Mouse (Mus musculus) MEL (cell line): ENCODE results near the gene Prkcz. TPM values are rescaled to one million over a fixed set of nuclear protein-coding genes. Genes with fewer than 3 reads are reported as not detected.

Experiments used
- DNase-seq: peaks from one replicate; pipeline ENCODE4 v3.0.0; 2011; ENCODE audit warnings: low read depth, low spot score
- H3K27ac ChIP-seq: 2 replicates; pipeline ENCODE4 v1.5.1; 2012; ENCODE audit warnings: low read depth, mild to moderate bottlenecking, control low read depth, low read length, moderate library complexity; ENCODE audit not compliant: control insufficient read depth
- H3K27me3 ChIP-seq, 2 experiments: fragments of 150-350 bp in 1 of 2; sonication (generic) in 1 of 2; 2 replicates each; pipeline ENCODE4 v1.6.1; 2012; ENCODE audit warnings: low read length in 2 of 2, mild to moderate bottlenecking in 2 of 2, improper control_type of control experiment in 1 of 2, moderate library complexity in 1 of 2; ENCODE audit not compliant: insufficient read depth in 2 of 2, control insufficient read depth in 1 of 2
- H3K36me3 ChIP-seq, 2 experiments: 2 replicates each; pipeline ENCODE4 v1.6.1; 2012 to 2014; ENCODE audit warnings: low read length in 2 of 2, improper control_type of control experiment in 1 of 2, inconsistent platforms in 1 of 2, mild to moderate bottlenecking in 1 of 2; ENCODE audit not compliant: insufficient read depth in 2 of 2, control insufficient read depth in 1 of 2
- H3K4me1 ChIP-seq, 2 experiments: fragments of 150-350 bp in 1 of 2; sonication (generic) in 1 of 2; 2 replicates each; pipeline ENCODE4 v1.6.1; 2012; ENCODE audit warnings: low read length in 2 of 2, improper control_type of control experiment in 1 of 2, mild to moderate bottlenecking in 1 of 2; ENCODE audit not compliant: insufficient read depth in 2 of 2, control insufficient read depth in 1 of 2
- H3K4me3 ChIP-seq, 2 experiments: fragments of 150-350 bp in 1 of 2; sonication (generic) in 1 of 2; 2 replicates each; pipeline ENCODE4 v1.5.1; 2012; ENCODE audit warnings: low read depth in 2 of 2, low read length in 2 of 2, mild to moderate bottlenecking in 2 of 2, moderate library complexity in 2 of 2, control low read depth in 1 of 2, improper control_type of control experiment in 1 of 2; ENCODE audit not compliant: control insufficient read depth in 1 of 2, insufficient read depth in 1 of 2
- H3K79me2 ChIP-seq: 2 replicates; pipeline ENCODE4 v1.6.1; 2012; ENCODE audit warnings: mild to moderate bottlenecking, low read length, moderate library complexity; ENCODE audit not compliant: control insufficient read depth, poor library complexity, insufficient read depth
- H3K9ac ChIP-seq: 2 replicates; pipeline ENCODE4 v1.6.1; 2012; ENCODE audit warnings: low read depth, mild to moderate bottlenecking, control low read depth, low read length, moderate library complexity; ENCODE audit not compliant: control insufficient read depth, poor library complexity, severe bottlenecking
- H3K9me3 ChIP-seq: fragments of 150-350 bp; sonication (generic); replicated peaks from 2 replicates; pipeline ENCODE4 v1.6.1; 2012; ENCODE audit warnings: mild to moderate bottlenecking, low read length, improper control_type of control experiment, moderate library complexity; ENCODE audit not compliant: insufficient read depth
- BHLHE40 ChIP-seq: IDR thresholded peaks from 2 replicates; pipeline ENCODE4 v1.6.1; 2012; ENCODE audit warnings: low read depth, mild to moderate bottlenecking, inconsistent platforms, low read length, improper control_type of control experiment, borderline replicate concordance
- CHD1 ChIP-seq: IDR thresholded peaks from 2 replicates; pipeline ENCODE4 v1.6.1; 2012; ENCODE audit warnings: low read depth, mild to moderate bottlenecking, inconsistent platforms, low read length, improper control_type of control experiment
- CHD2 ChIP-seq: IDR thresholded peaks from 2 replicates; pipeline ENCODE4 v1.6.1; 2011; ENCODE audit warnings: low read length, improper control_type of control experiment
- ELF1 ChIP-seq: IDR thresholded peaks from 2 replicates; pipeline ENCODE4 v1.6.1; 2014; ENCODE audit warnings: low read depth, mild to moderate bottlenecking, inconsistent platforms, low read length, improper control_type of control experiment, moderate library complexity
- EP300 ChIP-seq, 2 experiments: IDR thresholded peaks; 2 replicates each; pipeline ENCODE4 v1.6.1; 2011; ENCODE audit warnings: improper control_type of control experiment in 2 of 2, low read length in 2 of 2, low read depth in 1 of 2, mild to moderate bottlenecking in 1 of 2
- GABPA ChIP-seq: IDR thresholded peaks from 2 replicates; pipeline ENCODE4 v1.6.1; 2012; ENCODE audit warnings: low read depth, mild to moderate bottlenecking, inconsistent platforms, low read length, improper control_type of control experiment, moderate library complexity
- HCFC1 ChIP-seq: IDR thresholded peaks from 2 replicates; pipeline ENCODE4 v1.6.1; 2012; ENCODE audit warnings: low read depth, mild to moderate bottlenecking, inconsistent platforms, low read length, improper control_type of control experiment, moderate library complexity
- KAT2A ChIP-seq: conservative IDR thresholded peaks from 2 replicates; pipeline ENCODE4 v1.6.1; 2012; ENCODE audit warnings: low read depth, low read length, improper control_type of control experiment, inconsistent platforms
- MAFK ChIP-seq: IDR thresholded peaks from 2 replicates; pipeline ENCODE4 v1.6.1; 2011; ENCODE audit warnings: low read depth, mild to moderate bottlenecking, low read length, improper control_type of control experiment, borderline replicate concordance
- MAZ ChIP-seq: IDR thresholded peaks from 2 replicates; pipeline ENCODE4 v1.6.1; 2012; ENCODE audit warnings: low read depth, mild to moderate bottlenecking, inconsistent platforms, low read length, improper control_type of control experiment
- MEF2A ChIP-seq: IDR thresholded peaks from 2 replicates; pipeline ENCODE4 v1.6.1; 2014; ENCODE audit warnings: low read depth, mild to moderate bottlenecking, inconsistent platforms, low read length, improper control_type of control experiment; ENCODE audit not compliant: poor library complexity, insufficient replicate concordance, severe bottlenecking; ENCODE audit errors: extremely low read depth
- MYB ChIP-seq: IDR thresholded peaks from 2 replicates; pipeline ENCODE4 v1.6.1; 2011; ENCODE audit warnings: mild to moderate bottlenecking, low read depth, low read length, improper control_type of control experiment
- NELFE ChIP-seq: IDR thresholded peaks from 2 replicates; pipeline ENCODE4 v1.6.1; 2011; ENCODE audit warnings: low read depth, low read length, improper control_type of control experiment
- POLR2A ChIP-seq, 2 experiments: IDR thresholded peaks; 2 replicates each; pipeline ENCODE4 v1.6.1; 2011 to 2012; ENCODE audit warnings: low read length in 2 of 2, mild to moderate bottlenecking in 2 of 2, control low read depth in 1 of 2, improper control_type of control experiment in 1 of 2, low read depth in 1 of 2, moderate library complexity in 1 of 2; ENCODE audit not compliant: control insufficient read depth in 1 of 2, insufficient read depth in 1 of 2, poor library complexity in 1 of 2
- POLR2AphosphoS2 ChIP-seq: IDR thresholded peaks from 2 replicates; pipeline ENCODE4 v1.6.1; 2011; ENCODE audit warnings: low read length, improper control_type of control experiment
- POLR2AphosphoS5 ChIP-seq: IDR thresholded peaks from 2 replicates; pipeline ENCODE4 v1.6.1; 2012; ENCODE audit warnings: low read depth, borderline replicate concordance, mild to moderate bottlenecking, inconsistent platforms, low read length, moderate library complexity, mixed read lengths
- RAD21 ChIP-seq: IDR thresholded peaks from 2 replicates; pipeline ENCODE4 v1.6.1; 2011; ENCODE audit warnings: mild to moderate bottlenecking, low read depth, low read length, improper control_type of control experiment
- SIN3A ChIP-seq: IDR thresholded peaks from 2 replicates; pipeline ENCODE4 v1.6.1; 2012; ENCODE audit warnings: low read length, improper control_type of control experiment, inconsistent platforms
- TAL1 ChIP-seq: IDR thresholded peaks from 2 replicates; pipeline ENCODE4 v1.6.1; 2012; ENCODE audit warnings: mild to moderate bottlenecking, inconsistent platforms, low read length, moderate library complexity, mixed read lengths
- TCF12 ChIP-seq: IDR thresholded peaks from 2 replicates; pipeline ENCODE4 v1.6.1; 2014; ENCODE audit warnings: low read depth, mild to moderate bottlenecking, inconsistent platforms, low read length, improper control_type of control experiment, moderate library complexity
- UBTF ChIP-seq: IDR thresholded peaks from 2 replicates; pipeline ENCODE4 v1.6.1; 2012; ENCODE audit warnings: low read depth, mild to moderate bottlenecking, inconsistent platforms, low read length, improper control_type of control experiment, moderate library complexity, borderline replicate concordance; ENCODE audit not compliant: insufficient read depth
- USF1 ChIP-seq: IDR thresholded peaks from 2 replicates; pipeline ENCODE4 v1.6.1; 2014; ENCODE audit warnings: low read depth, mild to moderate bottlenecking, inconsistent platforms, low read length, improper control_type of control experiment, moderate library complexity
- USF2 ChIP-seq, 2 experiments: IDR thresholded peaks; 2 replicates each; pipeline ENCODE4 v1.6.1; 2011 to 2012; ENCODE audit warnings: improper control_type of control experiment in 2 of 2, low read length in 2 of 2, borderline replicate concordance in 1 of 2, inconsistent platforms in 1 of 2, low read depth in 1 of 2, mild to moderate bottlenecking in 1 of 2; ENCODE audit not compliant: insufficient read depth in 1 of 2
- ZKSCAN1 ChIP-seq: IDR thresholded peaks from 2 replicates; pipeline ENCODE4 v1.6.1; 2012; ENCODE audit warnings: low read depth, mild to moderate bottlenecking, inconsistent platforms, low read length, improper control_type of control experiment, moderate library complexity
- ZMIZ1 ChIP-seq: IDR thresholded peaks from 2 replicates; pipeline ENCODE4 v1.6.1; 2012; ENCODE audit warnings: low read depth, mild to moderate bottlenecking, inconsistent platforms, low read length, improper control_type of control experiment, moderate library complexity
- ZNF384 ChIP-seq: IDR thresholded peaks from 2 replicates; pipeline ENCODE4 v1.6.1; 2012; ENCODE audit warnings: low read depth, mild to moderate bottlenecking, inconsistent platforms, low read length, improper control_type of control experiment
- polyA plus RNA-seq, 2 experiments: library from polyadenylated mRNA; stranded (reverse) in 1 of 2; unstranded in 1 of 2; fragments of >175 nt in 1 of 2; fragments of >200 nt in 1 of 2; gene quantifications; 2 replicates each; pipeline versions ENCODE4 v1.2.1 to v1.2.4; 2012; ENCODE audit warnings: low replicate concordance in 2 of 2, low read depth in 1 of 2; ENCODE audit not compliant: insufficient read length in 2 of 2, insufficient read depth in 1 of 2, missing spikeins in 1 of 2
- total RNA-seq: library from RNA; depleted of rRNA; stranded (reverse); fragments of 300-350 nt; gene quantifications from 2 replicates; pipeline ENCODE4 v1.2.3, GENCODE M21; 2012

Gene Prkcz
- total and polyA plus RNA-seq, 3 experiments, result 0.12 to 0.92 TPM; not detected in 1

DNA sequence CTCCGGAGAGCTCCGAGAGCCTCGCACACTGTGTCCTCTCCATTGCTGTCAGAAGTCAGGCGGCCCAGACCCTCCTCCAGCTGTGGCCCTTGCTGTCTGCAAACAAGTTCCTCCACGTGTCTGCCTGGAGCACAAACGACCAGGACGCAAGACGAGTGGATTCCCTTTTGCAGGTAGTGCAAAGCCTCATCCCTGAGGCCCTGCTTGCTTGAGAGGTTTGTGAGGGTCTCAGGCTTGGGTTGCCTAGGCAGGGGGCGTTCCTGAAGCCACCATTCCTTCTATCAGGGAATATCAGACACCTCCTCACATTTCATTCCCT is 37.0 kb upstream of the Prkcz start:
- Histone ChIP-seq H3K4me1 (no peaks in the 10 kb centered on the region), H3K36me3 (no peaks in the 10 kb centered on the region), H3K27ac (no peak overlapping the region), H3K9ac (no peak overlapping the region), H3K9me3 (no peaks in the 10 kb centered on the region), H3K79me2 (no peaks in the 10 kb centered on the region), H3K4me3 (no peak overlapping the region), H3K27me3 (peaks cover 0 to 2% of the 10 kb centered on the region in 2 experiments; a peak in 1 of 4 replicates)
- TF ChIP-seq ZNF384, result no peak
- no peak for TF ChIP-seq POLR2AphosphoS5
- no peak for TF ChIP-seq USF1
- no peak for TF ChIP-seq ZKSCAN1
- TF ChIP-seq HCFC1, result no peak
- no peak for TF ChIP-seq USF2 (IDR thresholded peaks at IDR 0.05; ENCODE audit: borderline replicate concordance in 1 of 2, insufficient read depth in 1 of 2, low read depth in 1 of 2, low read length in 2 of 2)
- TF ChIP-seq BHLHE40, result no peak
- no peak for TF ChIP-seq UBTF
- TF ChIP-seq KAT2A, result no peak
- TF ChIP-seq NELFE, result no peak
- TF ChIP-seq ELF1, result no peak
- no peak for DNase-seq

DNA sequence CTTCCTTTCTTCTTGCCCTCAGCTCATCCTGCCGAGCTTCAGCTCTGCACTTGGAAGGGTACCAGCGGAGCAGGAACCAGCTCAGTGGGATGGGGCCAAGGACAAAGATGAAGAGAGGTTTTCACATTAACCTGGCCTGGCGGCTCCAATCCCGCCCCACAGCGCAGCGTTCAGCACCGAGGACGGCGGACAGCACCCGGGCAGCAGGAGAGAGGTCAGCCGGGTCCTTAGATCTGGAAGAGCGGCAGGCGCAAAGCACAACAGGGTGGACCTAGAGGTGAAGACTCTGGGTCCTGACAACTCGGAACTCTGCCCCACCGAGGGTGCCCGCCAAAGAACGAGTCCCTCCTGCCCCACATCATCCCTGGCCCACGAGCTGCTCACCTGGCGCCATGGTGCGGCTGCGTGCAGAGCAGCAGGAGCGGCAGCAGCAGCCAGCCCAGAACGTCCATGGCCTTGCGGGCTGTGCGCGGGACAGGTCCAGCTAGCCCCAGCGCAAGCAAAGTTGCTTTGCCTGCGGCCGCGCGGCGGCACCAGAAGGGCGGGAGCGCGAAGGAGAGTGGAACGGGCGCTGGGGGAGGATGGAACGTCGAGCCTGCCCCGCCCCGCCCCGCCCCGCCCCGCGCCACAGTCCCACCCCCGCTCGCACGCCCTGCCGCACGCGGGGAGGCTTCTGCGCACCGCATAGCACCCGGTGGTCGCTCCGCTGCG is 36.5 kb upstream of the Prkcz start, which contains the start of gene Gabrd:
TSS of gene Gabrd (minus strand) at position 602 of the 711 bp plus-strand sequence.
- TF ChIP-seq CHD1 (no peak), GABPA (no peak), TCF12 (no peak), SIN3A (no peak), CHD2 (no peak), ZMIZ1 (no peak), MEF2A (no peak), USF1 (no peak), POLR2AphosphoS2 (no peak), RAD21 (no peak), KAT2A (no peak), ZNF384 (no peak), MAZ (no peak), MYB (no peak), POLR2AphosphoS5 (no peak), EP300 (IDR thresholded peaks at IDR 0.05; ENCODE audit: low read depth in 1 of 2, low read length in 2 of 2) (no peak), TAL1 (no peak), MAFK (no peak), UBTF (no peak), POLR2A (IDR thresholded peaks at IDR 0.05; ENCODE audit: control insufficient read depth in 1 of 2, insufficient read depth in 1 of 2, low read depth in 1 of 2, low read length in 2 of 2, poor library complexity in 1 of 2) (no peak)
- DNase-seq, result no peak
- H3K27me3 ChIP-seq, result peaks cover 0 to 2% of the 10 kb centered on the region in 2 experiments; a peak in 1 of 4 replicates

More for the DNA sequence above, 36.5 kb upstream of the Prkcz start, which contains the start of gene Gabrd:
- no peak within 1 kb of the TSS for H3K9ac ChIP-seq
- no peaks in the 10 kb centered on the region for H3K79me2 ChIP-seq
- no peaks in the 10 kb centered on the region for H3K9me3 ChIP-seq
- H3K4me3 ChIP-seq, result no peak within 1 kb of the TSS
- H3K27ac ChIP-seq, result no peak within 1 kb of the TSS
- no peaks in the 10 kb centered on the region for H3K36me3 ChIP-seq
- no peaks in the 10 kb centered on the region for H3K4me1 ChIP-seq
